Mouse (Mus musculus) gastrocnemius, adult 18-20 months (tissue): ENCODE measurements around the gene Emilin2. TPM values are rescaled to one million over a fixed set of nuclear protein-coding genes. Genes with fewer than 3 reads are reported as not detected.

Experiments used
- DNase-seq: peaks from one replicate; pipeline ENCODE4 v3.0.0; 2021; ENCODE audit warnings: low spot score
- total RNA-seq, 2 experiments: library from RNA; stranded (reverse); gene quantifications; 2 replicates each; pipeline ENCODE4 v1.2.3; 2021

Gene Emilin2
- total RNA-seq, 2 experiments from 2014 or later, result 4.4 to 5.0 TPM

- DNase-seq, result no peak
Measured at GRCm38 (mm10) chr17:71235229-71235958, 76.4 kb downstream of the Emilin2 start.

DNA sequence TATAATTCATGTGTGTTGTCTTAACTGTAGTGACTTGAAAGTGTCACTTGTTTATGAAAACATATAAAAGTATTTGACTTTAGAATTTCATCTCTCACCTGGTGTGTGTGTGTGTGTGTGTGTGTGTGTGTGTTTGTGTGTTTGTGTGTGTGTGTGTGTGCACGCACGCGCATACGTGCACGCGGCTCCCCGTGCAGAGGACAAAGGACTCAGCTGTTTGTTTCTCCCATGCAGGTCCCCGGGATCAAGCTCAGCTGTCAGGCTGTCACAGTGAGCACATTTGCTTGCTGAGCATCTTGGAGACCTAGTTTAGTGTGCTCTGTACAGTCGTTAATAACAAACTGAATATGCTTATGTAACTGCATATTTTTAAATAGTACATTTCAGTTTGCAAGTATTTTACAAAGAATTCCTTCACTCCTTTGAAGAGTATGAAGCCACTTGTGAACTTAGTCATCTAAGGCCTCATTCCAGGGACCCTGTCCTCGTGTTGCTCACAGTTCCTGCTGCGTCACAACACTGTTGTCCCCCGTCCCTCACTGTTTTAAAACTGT, 77.7 kb downstream of the Emilin2 start:
- DNase-seq, result no peak

- DNase-seq, result no peak
Measured at GRCm38 (mm10) chr17:71233210-71233609, 78.6 kb downstream of the Emilin2 start.

DNA sequence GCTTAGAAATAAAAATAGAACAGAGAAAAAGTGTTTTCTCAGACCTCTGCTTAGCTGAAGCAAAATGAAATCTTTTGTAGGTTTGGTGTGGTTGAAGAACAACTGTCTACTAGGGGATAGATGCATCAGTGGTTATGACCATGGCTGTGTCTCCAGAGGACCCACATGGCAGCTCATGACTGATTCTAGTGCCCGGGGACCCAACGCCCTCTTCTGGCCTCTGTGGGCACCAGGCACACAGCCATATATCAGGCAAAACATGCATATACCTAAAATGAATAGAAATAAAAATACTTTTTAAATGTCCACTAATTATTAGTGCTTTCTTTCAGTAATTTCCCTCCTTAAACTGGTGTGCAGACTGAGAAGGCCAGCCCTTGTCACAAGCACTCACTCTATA, 79.8 kb downstream of the Emilin2 start:
- DNase-seq, result no peak

DNA sequence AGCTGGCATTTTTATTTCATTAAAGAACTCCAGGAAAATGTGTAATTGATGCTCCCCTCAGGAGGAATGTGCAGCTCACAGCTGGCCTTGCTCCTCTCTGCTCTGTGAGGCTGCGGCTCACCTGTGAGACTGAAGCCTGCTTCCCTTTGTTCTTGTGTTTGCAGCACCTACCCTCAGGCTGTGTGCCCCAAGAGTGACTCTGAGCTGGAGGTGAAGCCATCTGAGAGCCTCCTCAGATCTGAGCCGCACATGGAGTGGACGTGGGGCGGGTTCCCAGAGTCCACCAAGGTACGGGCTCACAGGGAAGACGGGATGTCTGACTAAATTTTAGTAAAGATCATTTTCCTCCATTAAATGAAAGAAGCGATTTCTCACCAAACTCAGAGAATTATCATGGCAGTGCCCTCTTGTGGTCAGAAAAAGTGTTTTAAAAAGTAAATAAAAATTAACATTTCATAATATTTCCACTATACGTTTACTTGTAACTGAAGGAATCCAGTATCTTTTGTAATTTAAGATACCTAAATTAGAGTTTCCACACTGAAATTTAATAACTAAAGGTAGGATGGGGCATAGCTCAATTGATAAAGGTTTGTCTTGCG, 81.6 kb downstream of the Emilin2 start:
- no peak for DNase-seq

DNA sequence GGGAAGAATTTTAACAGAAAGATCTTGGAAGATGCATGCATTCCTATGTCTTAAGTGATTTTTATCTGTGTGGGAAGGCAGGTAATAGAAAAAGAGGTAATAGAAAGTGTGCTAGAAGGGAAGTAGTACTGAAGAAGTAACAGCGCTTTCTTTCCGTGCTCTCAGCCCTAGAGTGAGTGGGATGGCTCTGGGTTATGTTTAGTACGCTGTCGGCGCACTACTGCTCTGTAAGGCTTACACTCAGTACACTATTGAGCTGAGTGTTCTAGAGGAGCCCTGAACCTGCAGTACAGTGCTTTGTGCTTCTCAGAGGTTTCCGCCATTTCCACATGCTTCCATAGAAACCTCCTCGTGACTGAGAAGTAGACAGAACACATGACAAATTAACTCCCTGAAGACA, 83.1 kb downstream of the Emilin2 start:
- DNase-seq, result no peak

GRCm38 (mm10) chr17:71227128-71227895, 84.5 kb downstream of the Emilin2 start:
- no peak for DNase-seq

- DNase-seq, result no peak
Measured at GRCm38 (mm10) chr17:71225091-71225490, 86.7 kb downstream of the Emilin2 start.

GRCm38 (mm10) chr17:71224521-71224920, 87.3 kb downstream of the Emilin2 start:
- DNase-seq, result no peak

DNA sequence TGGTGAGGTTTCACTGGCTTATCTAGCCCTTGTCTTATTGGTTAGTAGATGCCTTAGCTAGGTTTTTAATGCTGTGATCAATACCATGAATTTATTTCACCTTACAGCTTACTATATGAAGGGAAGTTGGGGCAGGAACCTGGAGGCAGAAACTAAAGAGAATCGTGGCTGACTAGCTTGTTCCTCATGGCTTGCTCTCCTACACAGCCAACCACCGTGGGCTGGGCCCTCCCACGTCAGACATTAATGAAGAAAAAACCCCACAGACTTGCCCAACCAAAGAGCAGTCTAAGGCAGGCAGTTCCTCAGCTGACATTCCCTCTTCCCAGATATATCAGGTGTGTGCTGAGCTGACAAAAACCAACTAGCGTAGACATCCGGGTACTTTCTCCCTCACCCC, 88.1 kb downstream of the Emilin2 start:
- no peak for DNase-seq

DNA sequence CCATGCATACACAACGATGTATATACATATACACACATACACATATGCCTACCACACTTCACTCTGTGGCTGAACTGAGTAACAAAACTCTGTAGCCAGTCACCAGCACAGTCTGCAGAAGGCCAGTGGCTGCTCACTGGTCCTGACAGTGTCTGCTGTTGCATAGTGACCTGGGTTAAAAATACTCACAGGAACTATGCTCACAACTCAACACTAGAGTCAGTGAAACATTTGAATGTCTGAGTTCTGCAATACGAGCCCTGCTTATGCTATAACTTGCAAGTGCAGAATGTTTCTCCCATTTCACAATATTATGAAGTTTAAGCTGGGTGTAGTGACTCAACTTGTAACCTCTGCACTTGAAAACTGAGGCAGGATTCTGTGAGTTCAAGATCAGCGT, 90.4 kb downstream of the Emilin2 start:
- DNase-seq, result no peak

DNA sequence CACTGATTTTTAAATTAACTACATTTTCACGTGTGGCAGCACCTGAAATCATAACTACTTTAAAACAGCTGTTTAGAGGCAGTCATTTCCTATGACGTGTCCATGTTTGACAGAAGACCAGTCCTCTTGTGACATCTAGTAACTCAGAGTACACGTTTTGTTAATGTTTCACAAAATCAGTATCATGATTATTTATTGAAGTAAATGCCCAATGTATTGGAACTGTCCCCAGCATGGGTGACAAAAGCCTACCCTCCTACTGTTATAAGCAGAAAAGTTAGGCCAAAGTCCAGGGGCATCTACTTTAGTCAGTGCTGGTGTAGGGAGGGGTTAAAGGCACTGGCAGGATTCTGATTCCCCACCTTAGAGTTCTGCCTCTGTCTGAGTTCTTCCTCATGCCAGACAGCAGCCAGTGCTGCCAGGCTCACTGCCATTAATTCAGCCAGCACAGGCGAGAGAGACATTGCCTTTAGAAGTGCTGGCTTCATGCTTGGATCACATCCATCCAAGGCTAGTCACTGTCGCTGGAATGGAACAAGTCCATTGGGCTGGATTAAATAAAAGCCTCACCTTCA, 94.6 kb downstream of the Emilin2 start:
- DNase-seq, result no peak

- no peak for DNase-seq
Measured at GRCm38 (mm10) chr17:71216263-71216662, 95.5 kb downstream of the Emilin2 start.

- no peak for DNase-seq
Measured at GRCm38 (mm10) chr17:71215241-71215839, 96.4 kb downstream of the Emilin2 start.

DNA sequence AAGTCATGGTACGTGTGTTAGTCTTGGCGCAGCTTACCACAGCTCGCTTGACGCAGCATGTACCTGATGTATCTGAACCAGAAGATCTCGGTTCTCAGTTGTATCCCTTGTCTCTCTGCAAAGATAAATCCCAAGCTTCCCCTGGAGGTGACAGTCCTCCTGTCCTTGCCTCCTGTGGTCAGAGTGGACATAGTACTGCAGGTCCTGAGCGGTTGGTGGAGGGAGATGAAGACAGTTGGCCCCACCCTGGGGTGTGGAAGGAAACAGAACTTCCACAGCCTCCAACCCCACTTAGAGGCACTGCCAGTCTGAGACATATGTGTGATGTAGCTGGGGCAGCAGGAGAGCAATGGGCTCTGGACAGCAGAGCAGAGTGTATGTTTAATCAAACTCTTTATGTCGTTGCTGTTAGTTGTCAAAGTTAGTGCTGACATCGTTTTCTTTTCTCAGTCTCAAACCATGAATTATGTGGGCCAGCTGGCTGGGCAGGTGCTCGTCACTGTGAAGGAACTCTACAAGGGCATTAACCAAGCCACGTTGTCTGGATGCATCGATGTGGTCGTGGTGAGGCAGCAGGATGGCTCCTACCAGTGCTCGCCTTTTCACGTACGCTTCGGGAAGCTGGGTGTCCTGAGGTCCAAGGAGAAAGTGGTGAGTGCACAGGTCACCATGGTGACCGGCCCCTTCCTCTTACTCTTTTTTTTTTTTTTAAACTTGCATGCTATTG, 97.1 kb downstream of the Emilin2 start:
- no peak for DNase-seq

GRCm38 (mm10) chr17:71213666-71214065, 98.1 kb downstream of the Emilin2 start:
- DNase-seq, result no peak

DNA sequence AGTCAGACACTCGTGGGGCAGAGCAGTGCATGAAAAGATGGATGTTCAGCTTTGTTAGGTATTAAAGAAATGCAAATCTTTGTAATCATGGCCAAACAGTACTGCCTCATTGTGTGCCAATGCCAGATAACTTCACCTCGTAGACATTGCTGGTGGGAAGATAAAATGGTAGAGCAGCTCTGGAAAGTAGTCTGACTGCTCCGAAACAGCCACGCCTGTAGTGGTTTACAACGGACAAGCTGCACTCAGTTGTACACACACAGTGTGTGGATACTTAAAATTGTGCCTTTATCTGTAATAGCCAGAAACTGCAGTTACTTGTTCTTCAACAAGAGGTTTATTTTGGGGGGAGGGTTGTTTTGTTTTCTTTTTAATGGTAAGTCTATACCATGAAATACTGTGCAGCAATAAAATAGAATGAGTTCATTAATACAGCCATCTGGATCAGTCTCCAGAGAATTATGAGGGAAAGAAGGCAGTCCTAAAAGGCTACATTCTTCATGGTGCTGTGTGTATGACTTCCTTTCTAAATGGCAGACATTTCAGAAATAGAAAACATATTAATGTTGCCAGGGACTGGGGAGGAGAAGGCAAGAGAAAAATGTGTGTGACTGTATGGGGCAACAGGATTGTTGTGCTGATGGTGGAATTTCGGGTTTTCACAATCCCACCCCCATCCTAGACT, 99.7 kb downstream of the Emilin2 start:
- no peak for DNase-seq

- DNase-seq, result no peak
Measured at GRCm38 (mm10) chr17:71209936-71210335, 101.8 kb downstream of the Emilin2 start.

DNA sequence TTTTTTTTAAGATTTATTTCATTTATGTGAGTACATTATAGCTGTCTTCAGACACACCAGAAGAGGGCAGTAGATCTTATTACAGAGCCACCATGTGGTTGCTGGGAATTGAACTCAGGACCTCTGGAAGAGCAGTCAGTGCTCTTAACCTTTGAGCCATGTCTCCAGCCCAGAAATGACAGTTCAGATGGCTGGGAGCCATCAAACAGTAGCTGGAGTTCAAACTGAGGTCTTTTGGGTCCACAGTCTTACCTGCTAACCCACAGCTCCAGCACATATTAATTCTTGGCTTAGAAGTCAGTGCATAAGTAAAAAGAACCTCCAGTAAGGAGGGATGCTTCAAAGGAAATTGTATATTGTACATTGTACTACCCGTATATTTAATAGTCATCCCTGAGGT, 102.9 kb downstream of the Emilin2 start:
- DNase-seq, result no peak

DNA sequence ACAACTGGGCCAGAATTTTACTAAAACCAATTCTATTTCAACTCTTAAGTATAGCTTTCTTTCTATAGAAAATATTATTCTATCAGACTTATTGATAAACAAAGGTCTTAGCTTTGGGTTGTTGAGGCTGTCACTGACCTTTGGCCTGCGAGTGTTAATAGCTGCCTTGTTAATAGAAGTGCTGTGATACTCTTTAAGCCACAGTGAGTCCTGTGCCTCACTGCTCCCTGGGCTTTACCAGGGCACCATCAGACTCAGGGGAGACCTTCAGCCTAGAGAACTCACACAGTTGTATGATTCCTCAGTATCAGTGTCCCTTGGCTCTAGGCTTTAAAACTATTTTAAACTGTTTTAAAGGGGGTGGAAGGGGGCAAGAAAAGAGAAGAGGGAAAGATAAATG, 103.4 kb downstream of the Emilin2 start:
- DNase-seq, result no peak
